Mouse (Mus musculus): ENCODE measurements around the gene Ffar1. TPM values are rescaled to one million over a fixed set of nuclear protein-coding genes. Genes with fewer than 3 reads are reported as not detected.

The Ffar1 gene
- total and polyA plus RNA-seq, 2 experiments from 2014 or later, result not detected

DNA sequence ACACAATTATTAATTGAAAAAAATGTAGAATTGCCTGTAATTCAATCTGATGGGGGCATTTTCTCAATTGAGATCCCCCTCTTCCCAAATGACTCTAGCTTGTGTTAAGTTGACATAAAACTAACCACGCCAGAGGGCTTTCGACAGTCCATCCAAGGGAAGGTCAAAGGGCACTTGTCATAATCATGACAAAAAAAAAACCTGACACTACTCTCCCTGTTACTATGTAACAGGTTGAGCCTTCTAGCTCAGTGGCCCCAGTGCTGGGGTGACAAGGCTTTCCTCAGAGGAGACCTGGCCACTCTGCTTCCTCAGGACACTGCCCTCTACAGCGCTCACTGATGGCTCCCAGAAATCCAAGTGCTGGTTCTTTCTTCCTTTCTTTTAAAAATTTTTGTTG lies 37.1 kb downstream of the Ffar1 start:
- ATAC-seq (no peak), DNase-seq (no peak)
- 94% methylated on average over 3 of the region's 3 CpGs for WGBS
- no peak for TF ChIP-seq CTCF (IDR thresholded peaks at IDR 0.05; ENCODE audit: low read depth)
- Histone ChIP-seq H3K9ac (no peak overlapping the region), H3K4me3 (ENCODE audit: low read depth, low read length) (no peak overlapping the region), H3K4me1 (ENCODE audit: insufficient read depth) (no peaks in the 10 kb centered on the region), H3K4me2 (ENCODE audit: low read depth) (no peak overlapping the region), H3K27ac (ENCODE audit: low read depth, low read length) (no peak overlapping the region), H3K9me3 (ENCODE audit: low read length) (no peaks in the 10 kb centered on the region), H3K36me3 (ENCODE audit: insufficient read depth) (no peaks in the 10 kb centered on the region), H3K27me3 (ENCODE audit: insufficient read depth, low read length) (no peaks in the 10 kb centered on the region)

DNA sequence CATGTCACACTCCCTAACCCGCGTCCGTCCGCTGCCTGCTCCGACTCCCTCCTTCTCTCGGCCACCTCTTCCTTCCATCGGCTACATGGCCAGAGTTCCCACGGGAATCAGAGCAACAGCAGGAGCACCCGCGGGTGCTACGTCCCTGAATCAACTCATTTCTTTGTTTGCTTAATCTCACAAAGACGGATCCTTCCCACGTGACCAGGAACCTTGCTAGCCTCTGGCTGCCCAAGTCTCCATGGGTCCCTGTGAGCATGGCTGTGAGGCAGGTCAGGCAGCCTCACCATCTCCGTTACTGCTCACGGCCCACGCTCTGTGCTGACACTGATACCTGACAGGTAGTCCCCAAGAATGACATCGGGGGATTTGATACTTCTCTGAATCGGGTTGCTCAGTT lies 37.7 kb downstream of the Ffar1 start, which contains the start of gene Ffar2:
TSS of gene Ffar2 (minus strand) at position 101 of the 400 bp plus-strand sequence.
- H3K27ac ChIP-seq (ENCODE audit: low read depth, low read length), result no peak within 1 kb of the TSS
- no peaks in the 10 kb centered on the region for H3K4me1 ChIP-seq (ENCODE audit: insufficient read depth)
- H3K9me3 ChIP-seq (ENCODE audit: low read length), result no peaks in the 10 kb centered on the region
- no peak within 1 kb of the TSS for H3K9ac ChIP-seq
- no peak within 1 kb of the TSS for H3K4me2 ChIP-seq (ENCODE audit: low read depth)
- no peak for DNase-seq
- H3K4me3 ChIP-seq (ENCODE audit: low read depth, low read length), result no peak within 1 kb of the TSS
- no peak for TF ChIP-seq CTCF (IDR thresholded peaks at IDR 0.05; ENCODE audit: low read depth)
- ATAC-seq, result no peak
- H3K36me3 ChIP-seq (ENCODE audit: insufficient read depth), result no peaks in the 10 kb centered on the region
- 89% methylated on average over 18 of the region's 18 CpGs for WGBS
- H3K27me3 ChIP-seq (ENCODE audit: insufficient read depth, low read length), result no peaks in the 10 kb centered on the region

DNA sequence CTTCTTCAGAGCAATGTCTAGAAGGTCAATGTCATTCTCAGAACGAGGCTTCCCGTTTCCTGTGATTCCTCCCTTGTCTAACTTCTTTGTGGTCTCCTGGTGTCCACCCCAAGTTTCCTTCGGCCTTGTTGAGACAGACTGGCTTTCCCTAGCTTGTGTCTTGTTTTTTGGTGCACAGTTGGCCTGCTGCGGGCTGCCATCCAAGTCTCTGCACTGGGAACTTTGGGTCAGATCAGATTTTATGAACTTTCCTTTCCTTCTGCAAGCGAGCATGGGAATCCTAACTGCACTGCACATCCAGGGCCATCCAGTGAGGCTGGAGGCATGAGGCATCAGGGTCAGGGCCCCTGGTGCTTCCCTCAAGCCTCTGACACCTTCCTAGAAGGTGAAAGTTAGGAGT lies 39.8 kb downstream of the Ffar1 start:
- no peaks in the 10 kb centered on the region for H3K4me1 ChIP-seq (ENCODE audit: insufficient read depth)
- H3K27ac ChIP-seq (ENCODE audit: low read depth, low read length), result no peak overlapping the region
- 68% methylated on average over 5 of the region's 5 CpGs for WGBS
- no peak overlapping the region for H3K4me2 ChIP-seq (ENCODE audit: low read depth)
- H3K4me3 ChIP-seq (ENCODE audit: low read depth, low read length), result no peak overlapping the region
- no peak for ATAC-seq
- no peak for DNase-seq
- H3K9ac ChIP-seq, result no peak overlapping the region
- no peaks in the 10 kb centered on the region for H3K36me3 ChIP-seq (ENCODE audit: insufficient read depth)
- no peaks in the 10 kb centered on the region for H3K9me3 ChIP-seq (ENCODE audit: low read length)
- TF ChIP-seq CTCF (IDR thresholded peaks at IDR 0.05; ENCODE audit: low read depth), result no peak
- no peaks in the 10 kb centered on the region for H3K27me3 ChIP-seq (ENCODE audit: insufficient read depth, low read length)

DNA sequence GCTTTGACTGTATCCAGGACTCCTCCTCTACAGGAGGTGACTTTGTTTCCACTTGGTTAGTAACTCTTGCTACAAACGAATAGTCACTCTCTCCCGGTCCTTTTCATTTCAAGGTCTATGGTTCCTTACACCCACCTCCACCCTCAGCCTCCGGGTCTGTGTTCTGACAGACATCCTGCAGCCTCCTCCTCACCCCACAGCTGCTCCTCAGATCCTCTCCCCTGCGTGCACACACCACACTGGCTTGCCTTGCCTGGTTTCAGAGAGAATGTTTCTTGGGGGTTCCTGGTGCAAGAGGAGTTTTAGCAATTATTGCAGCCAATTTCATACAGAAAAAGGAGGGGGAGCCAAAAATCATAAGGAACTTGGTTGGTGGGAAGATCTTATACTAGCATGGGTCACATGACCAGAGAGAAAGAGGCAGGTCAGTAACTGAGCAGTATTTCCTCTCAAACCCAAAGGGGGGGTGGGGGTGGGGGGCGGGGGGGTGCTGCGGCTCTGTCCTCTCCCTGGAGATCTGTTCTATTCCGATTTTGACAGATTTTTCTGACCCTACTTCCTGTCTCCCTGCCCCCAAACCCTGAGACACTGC lies 40.4 kb downstream of the Ffar1 start:
- Histone ChIP-seq H3K36me3 (ENCODE audit: insufficient read depth) (no peaks in the 10 kb centered on the region), H3K9me3 (ENCODE audit: low read length) (no peaks in the 10 kb centered on the region), H3K4me2 (ENCODE audit: low read depth) (no peak overlapping the region), H3K27ac (ENCODE audit: low read depth, low read length) (no peak overlapping the region), H3K4me1 (ENCODE audit: insufficient read depth) (no peaks in the 10 kb centered on the region), H3K9ac (no peak overlapping the region), H3K27me3 (ENCODE audit: insufficient read depth, low read length) (no peaks in the 10 kb centered on the region), H3K4me3 (ENCODE audit: low read depth, low read length) (no peak overlapping the region)
- ATAC-seq (no peak), DNase-seq (no peak)
- 67% methylated on average over 7 of the region's 7 CpGs for whole genome bisulfite sequencing
- no peak for TF ChIP-seq CTCF (IDR thresholded peaks at IDR 0.05; ENCODE audit: low read depth)

GRCm38 (mm10) chr7:30820131-30820530 lies 41.2 kb downstream of the Ffar1 start:
- no peak for TF ChIP-seq CTCF (IDR thresholded peaks at IDR 0.05; ENCODE audit: low read depth)
- no peak for ATAC-seq
- 80% methylated on average over 6 of the region's 6 CpGs for WGBS

DNA sequence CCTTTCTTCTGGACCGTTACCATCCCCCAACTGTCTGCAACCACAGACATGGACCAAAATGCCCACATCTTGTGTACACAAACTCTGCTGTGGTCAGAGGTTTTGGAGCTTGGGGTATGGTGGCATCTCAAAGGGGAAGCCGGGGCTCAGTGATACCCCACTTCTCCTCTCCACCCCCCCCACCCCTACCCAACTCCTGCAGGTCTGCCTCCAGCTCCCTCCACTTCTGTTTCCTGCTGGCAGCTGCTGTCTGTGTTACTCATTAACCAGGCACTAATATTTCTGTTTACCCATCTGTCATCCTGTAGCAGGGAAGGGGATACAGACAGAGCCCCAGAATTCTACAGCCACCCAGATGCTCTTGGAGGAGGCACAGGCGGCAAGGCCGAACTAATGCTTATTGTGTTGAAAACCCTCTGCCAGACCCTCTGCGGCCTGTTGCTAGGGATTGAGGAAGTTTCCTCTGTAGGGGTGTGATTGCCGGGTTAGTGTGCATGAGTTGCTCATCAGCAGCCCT lies 49.0 kb downstream of the Ffar1 start:
- no peak; the same call in 1 of the 2 replicates for ATAC-seq
- no peak for DNase-seq

More at GRCm38 (mm10) chr7:30820131-30820530, 41.2 kb downstream of the Ffar1 start:
- Histone ChIP-seq H3K4me2 (ENCODE audit: low read depth) (no peak overlapping the region), H3K4me1 (ENCODE audit: insufficient read depth) (no peaks in the 10 kb centered on the region), H3K4me3 (ENCODE audit: low read depth, low read length) (no peak overlapping the region), H3K36me3 (ENCODE audit: insufficient read depth) (no peaks in the 10 kb centered on the region), H3K27me3 (ENCODE audit: insufficient read depth, low read length) (no peaks in the 10 kb centered on the region), H3K9me3 (ENCODE audit: low read length) (no peaks in the 10 kb centered on the region), H3K9ac (no peak overlapping the region), H3K27ac (ENCODE audit: low read depth, low read length) (no peak overlapping the region)
- DNase-seq, result no peak

DNA sequence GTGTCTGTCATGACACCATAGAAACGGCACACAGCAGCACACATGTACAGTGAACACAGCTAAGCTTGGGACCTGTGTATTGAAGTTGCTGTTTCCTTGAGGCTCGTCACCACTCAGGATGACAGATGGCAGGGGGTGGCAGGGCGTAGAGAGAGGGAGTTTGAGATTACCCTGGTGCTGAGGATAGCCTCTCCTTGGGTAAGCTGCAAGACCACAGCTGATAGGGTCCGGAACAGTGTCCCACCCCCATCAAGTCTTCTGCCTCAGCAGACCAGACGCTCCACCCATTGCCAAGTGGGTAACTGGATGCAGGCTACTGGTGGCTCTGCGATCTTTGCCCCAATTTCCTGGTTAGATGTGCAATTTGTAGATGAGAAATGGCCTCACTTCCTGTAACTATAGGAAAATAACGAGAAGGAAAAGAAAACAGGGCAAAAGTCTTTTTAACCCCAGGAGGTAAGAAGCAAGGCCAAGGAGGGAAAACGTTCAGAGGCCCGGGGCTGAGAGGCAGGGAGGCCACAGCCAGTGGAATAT lies 49.5 kb downstream of the Ffar1 start:
- no peak for DNase-seq
- Histone ChIP-seq H3K9me3 (ENCODE audit: low read length) (no peaks in the 10 kb centered on the region), H3K36me3 (ENCODE audit: insufficient read depth) (no peaks in the 10 kb centered on the region), H3K4me1 (ENCODE audit: insufficient read depth) (no peaks in the 10 kb centered on the region), H3K4me3 (ENCODE audit: low read depth, low read length) (no peak overlapping the region), H3K27me3 (ENCODE audit: insufficient read depth, low read length) (no peaks in the 10 kb centered on the region), H3K9ac (no peak overlapping the region), H3K27ac (ENCODE audit: low read depth, low read length) (no peak overlapping the region), H3K4me2 (ENCODE audit: low read depth) (no peak overlapping the region)
- no peak for ATAC-seq
- no peak for TF ChIP-seq CTCF (IDR thresholded peaks at IDR 0.05; ENCODE audit: low read depth)
- 69% methylated on average over 9 of the region's 9 CpGs for WGBS

More for the DNA sequence above, 49.0 kb downstream of the Ffar1 start:
- no peaks in the 10 kb centered on the region for H3K27me3 ChIP-seq (ENCODE audit: insufficient read depth, low read length)
- no peak overlapping the region for H3K4me2 ChIP-seq (ENCODE audit: low read depth)
- H3K4me1 ChIP-seq (ENCODE audit: insufficient read depth), result no peaks in the 10 kb centered on the region
- TF ChIP-seq CTCF (IDR thresholded peaks at IDR 0.05; ENCODE audit: low read depth), result no peak
- H3K9me3 ChIP-seq (ENCODE audit: low read length), result no peaks in the 10 kb centered on the region
- WGBS, result 67% methylated on average over 6 of the region's 6 CpGs
- H3K36me3 ChIP-seq (ENCODE audit: insufficient read depth), result no peaks in the 10 kb centered on the region
- H3K27ac ChIP-seq (ENCODE audit: low read depth, low read length), result no peak overlapping the region
- H3K4me3 ChIP-seq (ENCODE audit: low read depth, low read length), result no peak overlapping the region
- no peak overlapping the region for H3K9ac ChIP-seq
